Mouse (Mus musculus) layer of hippocampus, adult 9-11 months (tissue): ENCODE measurements around the gene Olfr692.
"Not testable (repeated sequence)": the region's sequence is repeated elsewhere in the genome, so short reads cannot be mapped to it uniquely, and the experiment has no call there.

ENCODE experiments used
- DNase-seq: peaks from one replicate; pipeline ENCODE4 v3.0.0; 2022

The Olfr692 gene

DNA sequence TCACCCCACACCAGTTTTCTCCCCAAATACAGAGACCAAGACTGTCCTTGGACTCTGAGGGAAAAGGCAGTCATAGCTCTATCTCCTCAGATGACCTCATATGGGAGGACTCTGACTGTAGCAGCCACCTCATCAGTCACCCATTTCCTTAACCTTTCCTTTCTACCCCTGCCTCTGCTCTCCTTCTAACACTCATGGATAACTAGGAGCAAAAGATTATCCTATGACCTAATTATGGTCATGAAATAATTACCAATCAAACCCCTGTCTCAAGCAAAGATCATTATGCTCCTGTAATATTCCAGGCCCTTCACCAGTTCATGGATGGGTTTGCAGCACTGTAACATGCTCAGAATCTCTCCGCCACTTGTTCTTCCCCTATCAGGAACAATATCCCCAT lies at the start of gene Olfr692:
TSS of gene Olfr692 (plus strand) at position 301 of the 400 bp plus-strand sequence.
- DNase-seq = no peak

DNA sequence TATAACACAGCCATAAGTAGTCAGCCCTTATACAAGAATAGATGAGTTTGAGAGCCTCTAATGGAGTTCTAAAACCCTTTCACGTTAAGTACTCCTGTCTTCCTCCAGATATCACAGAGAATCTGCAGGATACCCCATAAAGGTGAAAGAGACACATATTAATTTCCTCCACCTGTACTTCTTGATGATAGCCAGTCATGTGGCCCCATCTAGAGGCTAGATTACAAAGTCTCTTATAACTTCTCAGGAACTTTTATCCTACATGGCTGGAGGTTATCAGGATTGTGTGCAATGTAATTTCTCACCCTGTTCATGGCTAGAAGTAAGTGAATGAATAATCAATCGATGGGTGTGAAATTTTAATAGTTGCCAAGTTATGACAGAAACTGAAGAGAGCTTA lies 42.7 kb upstream of the Olfr692 start:
- no peak for DNase-seq

GRCm38 (mm10) chr7:105334004-105334403 lies 34.0 kb upstream of the Olfr692 start, which contains the start of gene Olfr690:
Gene Olfr690, minus strand, starts transcription at chr7:105334104.
- no peak for DNase-seq

DNA sequence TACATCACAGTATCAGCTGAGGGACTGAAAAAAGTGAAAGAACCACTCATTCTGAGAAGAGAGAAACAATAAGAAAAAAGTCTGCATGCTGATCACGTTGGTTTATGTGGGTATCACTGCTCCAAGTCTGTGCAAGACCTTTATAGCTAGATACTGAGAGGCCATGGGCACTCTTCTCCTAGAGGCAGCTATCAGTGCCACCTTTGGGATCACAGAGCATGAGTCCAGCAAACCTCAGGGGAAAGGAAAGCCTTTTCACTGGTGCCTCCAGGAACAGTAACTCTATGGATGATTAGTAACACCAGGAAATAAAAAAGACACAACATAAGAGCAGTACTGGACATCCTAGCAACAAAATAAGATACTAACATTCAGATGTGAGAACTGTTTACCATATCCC lies 25.9 kb upstream of the Olfr692 start, which contains the start of gene Olfr691:
TSS of gene Olfr691 (minus strand) at position 101 of the 400 bp plus-strand sequence.
- no peak for DNase-seq

DNA sequence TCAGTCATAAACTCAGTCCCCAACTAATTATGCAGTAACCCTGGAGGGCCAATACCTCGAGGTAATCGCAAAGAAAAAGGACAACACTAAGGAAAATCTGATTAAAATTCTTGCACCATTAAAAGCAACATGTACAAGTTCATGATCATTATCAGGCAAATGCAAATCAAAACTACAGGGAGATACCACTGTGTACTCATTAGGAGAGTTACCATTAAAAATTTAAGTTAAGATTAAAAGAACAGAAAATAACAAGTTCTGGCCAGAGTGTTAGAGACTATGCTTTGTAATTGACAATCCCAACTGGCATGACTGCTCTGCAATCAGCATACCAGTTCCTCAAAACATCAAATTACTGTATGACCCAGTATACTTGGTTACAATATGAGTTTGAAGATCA lies 25.3 kb upstream of the Olfr692 start:
- no peak for DNase-seq

- DNase-seq = not testable (repeated sequence)
Observed at GRCm38 (mm10) chr7:105356064-105356463, 12.0 kb upstream of the Olfr692 start.

GRCm38 (mm10) chr7:105356487-105356886 lies 11.5 kb upstream of the Olfr692 start:
- DNase-seq = not testable (repeated sequence)

- DNase-seq = no peak
Observed at GRCm38 (mm10) chr7:105361713-105362112, 6.3 kb upstream of the Olfr692 start.

DNA sequence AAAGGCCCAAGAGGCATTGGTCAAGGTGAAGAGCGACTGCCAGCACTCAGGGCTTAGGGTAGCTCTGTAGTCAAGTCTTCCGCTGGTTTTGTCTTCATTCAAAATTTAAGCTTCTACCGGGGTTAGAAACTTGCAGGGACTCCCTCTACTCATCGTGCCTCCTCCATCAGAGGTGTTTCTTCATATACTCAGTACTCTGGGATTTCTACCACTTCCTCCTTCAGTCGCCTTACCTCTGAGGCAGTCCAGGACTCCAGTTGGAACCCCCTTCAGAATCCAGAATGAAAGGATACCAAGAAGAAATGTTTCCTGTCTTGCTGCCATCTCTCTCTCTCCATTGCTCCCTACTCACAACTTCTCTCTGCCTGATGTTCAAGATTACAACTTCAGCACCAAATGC lies 762 bp upstream of the Olfr692 start:
- no peak for DNase-seq

DNA sequence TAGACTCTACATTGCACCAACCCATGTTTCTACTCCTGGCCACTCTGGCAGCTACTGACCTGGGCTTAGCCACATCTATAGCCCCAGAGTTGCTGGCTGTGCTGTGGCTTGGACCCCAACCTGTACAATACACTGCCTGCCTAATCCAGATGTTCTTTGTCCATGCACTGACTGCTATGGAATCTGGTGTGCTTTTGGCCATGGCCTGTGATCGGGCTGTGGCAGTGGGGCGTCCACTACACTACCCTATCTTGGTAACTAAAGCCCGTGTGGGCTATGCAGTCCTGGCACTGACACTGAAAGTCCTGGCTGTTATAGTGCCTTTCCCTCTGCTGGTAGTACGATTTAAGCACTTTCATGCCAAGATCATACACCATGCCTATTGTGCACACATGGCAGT lies 491 bp downstream of the Olfr692 start:
- no peak for DNase-seq

DNA sequence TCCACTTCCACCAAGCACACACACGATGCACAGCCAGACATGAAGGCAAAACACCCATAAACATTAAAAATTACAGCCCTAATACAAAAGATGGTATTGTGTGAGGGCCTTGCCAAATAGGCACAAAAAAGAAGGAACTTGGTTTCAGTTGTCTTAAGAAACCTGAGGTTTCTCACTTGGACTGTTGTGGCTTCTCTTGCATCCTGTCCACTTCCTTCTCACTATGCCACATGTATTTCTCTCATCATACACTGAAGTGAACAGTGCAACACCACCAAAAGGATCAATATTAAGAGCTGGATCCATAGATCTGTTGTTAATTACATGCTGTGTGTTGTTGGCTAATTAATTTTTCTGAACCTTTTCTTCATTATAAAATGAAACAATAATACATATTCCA lies 4.9 kb downstream of the Olfr692 start:
- no peak for DNase-seq

DNA sequence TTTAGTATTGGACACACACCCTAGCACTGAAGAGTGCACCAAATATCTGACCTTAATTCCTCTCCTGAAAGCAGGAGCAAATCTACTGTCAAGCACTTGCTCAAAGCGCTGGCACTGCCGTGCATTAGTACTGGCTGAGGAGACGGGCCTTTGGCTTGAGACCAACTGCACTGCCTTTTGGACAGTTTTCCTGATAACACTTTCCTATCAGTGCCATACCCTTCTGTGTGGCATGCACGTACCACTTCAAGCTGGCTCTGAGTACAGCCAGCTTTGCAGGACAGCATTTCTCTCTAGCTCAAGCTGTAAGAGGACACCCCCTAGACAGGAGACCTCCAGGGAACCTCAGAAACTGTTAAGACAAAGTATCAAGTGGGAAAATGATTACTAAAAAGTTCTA lies 5.5 kb downstream of the Olfr692 start:
- DNase-seq = no peak

- peak; percentile 65 for DNase-seq
Observed at GRCm38 (mm10) chr7:105373976-105374375, 5.9 kb downstream of the Olfr692 start.

- DNase-seq = no peak
Observed at GRCm38 (mm10) chr7:105374866-105375265, 6.8 kb downstream of the Olfr692 start, which contains the start of gene Gm5901. Gene Gm5901, plus strand, starts transcription at chr7:105375038.

DNA sequence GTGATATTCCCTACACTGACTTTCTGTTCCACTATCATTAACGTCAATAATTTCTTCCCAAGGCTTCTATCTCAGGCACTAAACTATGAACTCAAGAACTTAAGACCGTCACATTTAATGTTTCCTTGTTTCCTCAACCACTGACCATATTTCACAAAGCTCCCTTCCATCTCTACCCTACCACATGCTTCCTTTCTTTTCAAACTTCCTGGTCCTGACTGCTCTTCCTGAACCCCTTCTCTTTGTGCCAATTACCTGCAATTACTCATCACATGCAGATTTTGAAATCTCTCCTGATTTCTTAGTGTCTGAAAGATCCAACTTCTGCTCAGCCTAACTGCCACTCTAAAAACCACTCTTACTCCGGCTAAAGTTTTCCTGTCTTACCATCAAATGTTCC lies 12.3 kb downstream of the Olfr692 start:
- DNase-seq = no peak

DNA sequence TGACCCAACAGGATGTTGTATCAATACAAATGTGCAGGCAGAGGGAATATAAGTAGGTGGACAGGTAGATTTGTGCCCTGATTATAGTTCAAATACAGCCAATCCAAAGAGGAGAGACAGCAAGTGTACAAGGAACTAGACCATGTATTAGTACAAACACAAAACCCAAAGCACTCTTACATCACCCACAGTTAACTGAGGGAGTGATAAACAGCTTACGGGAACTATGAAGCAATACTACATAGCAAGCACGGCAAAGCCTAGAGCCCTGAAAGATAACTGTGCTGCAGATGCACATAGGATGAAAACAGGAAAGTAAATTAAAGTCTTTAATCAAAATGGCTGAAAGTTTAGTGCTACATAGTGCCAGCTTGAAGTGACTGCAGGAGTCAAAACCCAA lies 19.7 kb downstream of the Olfr692 start:
- DNase-seq = no peak

DNA sequence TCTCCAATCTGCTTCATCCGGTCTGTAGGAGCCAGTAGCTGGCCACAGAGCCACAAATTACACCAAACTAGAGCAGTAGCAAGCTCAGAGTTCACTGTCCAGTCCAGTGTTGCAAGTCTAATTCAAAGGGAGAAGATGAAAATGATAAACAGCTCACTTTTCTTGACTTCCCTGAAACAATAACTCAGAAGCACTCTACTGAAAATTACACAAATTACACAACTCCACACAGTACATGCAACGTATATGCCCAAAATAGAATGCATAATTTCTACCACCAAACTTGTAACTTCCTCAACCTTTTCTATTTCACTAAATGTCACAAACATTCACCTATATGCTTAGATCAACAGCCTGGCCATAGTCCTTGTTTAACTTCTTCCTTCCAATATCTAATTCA lies 22.2 kb downstream of the Olfr692 start:
- no peak for DNase-seq

DNA sequence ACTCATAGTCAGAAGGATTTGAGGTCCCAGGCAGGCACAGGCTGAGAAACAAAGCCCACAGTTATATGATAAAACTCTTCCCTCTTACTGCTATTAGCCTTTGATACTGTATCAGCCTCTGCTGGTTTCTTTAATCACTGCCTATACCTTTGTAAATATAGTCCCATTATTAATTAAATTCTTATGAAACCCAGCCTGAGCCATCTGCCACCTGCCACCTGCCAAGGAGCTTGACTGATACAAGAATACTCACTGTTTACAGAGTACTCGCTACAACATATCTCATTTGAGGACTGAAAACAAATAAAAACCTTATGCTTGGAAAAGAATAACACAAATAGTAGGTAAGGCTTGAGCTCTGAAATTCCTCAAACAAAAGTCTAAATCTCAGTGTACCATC lies 26.6 kb downstream of the Olfr692 start:
- no peak for DNase-seq

- no peak for DNase-seq
Observed at GRCm38 (mm10) chr7:105395131-105395820, 27.2 kb downstream of the Olfr692 start.

DNA sequence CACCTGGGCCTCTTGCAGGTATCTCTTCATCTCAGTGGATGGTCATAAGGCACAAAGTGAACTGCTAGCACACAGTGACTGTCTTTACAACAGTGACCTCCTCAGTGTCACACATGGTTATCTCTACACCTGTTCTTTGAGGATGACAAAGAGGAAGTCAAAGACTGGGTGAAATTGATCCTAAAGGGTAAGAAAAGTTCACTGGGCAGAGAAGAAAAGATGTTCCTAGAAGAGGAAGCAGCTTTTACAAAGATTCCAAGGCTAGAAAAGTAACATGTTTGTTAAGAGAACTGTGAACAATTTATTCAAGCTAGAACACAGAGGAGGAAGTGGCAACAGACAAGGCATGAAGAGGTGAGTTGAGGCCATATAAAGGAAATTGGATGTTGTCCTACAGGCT lies 28.1 kb downstream of the Olfr692 start:
- DNase-seq = no peak

GRCm38 (mm10) chr7:105399058-105399934 lies 31.3 kb downstream of the Olfr692 start:
- DNase-seq = no peak

- DNase-seq = peak; percentile 99
Observed at GRCm38 (mm10) chr7:105399935-105400624, 32.0 kb downstream of the Olfr692 start, which contains the start of gene Fam160a2. Gene Fam160a2, minus strand, starts transcription at chr7:105400054.

DNA sequence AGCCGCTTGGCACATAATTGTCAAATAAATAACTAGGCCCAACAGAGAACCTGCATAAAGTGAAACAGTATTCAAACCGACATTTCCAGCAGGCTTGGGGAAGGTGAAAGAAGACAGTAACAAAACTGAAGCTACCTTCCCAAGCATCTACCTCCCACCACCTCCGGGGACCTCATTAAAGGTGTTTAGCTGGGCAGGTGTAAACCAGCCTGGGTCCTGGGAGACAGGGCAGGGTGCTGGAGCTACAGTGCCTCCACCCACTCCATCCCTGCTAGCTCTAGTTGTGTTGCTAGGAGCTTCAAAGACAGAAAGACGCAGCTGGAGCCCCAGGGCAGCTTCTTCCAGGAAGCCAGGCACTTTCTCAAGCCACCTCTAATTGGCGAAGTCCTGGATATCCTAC lies 36.2 kb downstream of the Olfr692 start, which contains the start of gene Cnga4:
TSS of gene Cnga4 (plus strand) at position 301 of the 400 bp plus-strand sequence.
- no peak for DNase-seq
